Mouse (Mus musculus): ENCODE data around the gene Rspo1. TPM values are rescaled to one million over a fixed set of nuclear protein-coding genes. Genes with fewer than 3 reads are reported as not detected.

Rspo1 gene
- total and polyA plus RNA-seq, 3 experiments: 0.25 to 0.50 (median 0.31) TPM

DNA sequence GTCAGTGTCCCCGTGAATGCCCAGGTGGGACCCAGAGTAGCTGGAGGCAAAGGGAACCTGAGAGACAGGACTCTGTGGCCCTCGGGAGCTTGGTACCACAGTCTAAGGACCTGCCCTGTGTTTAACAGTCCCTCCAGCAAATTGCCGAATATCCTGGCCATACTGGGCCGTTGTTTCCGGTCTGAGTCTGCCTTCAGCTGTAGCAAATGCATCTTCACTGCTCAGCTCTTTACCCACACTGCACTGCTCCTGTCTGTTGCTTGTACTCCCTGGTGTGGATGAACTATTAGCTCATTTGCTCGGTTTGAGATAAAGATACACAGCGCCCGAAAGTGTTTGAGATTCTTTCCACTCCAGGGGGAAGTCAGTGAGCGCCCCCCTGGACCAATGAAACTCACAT, 2.2 kb downstream of the Rspo1 start:
- peaks cover 21% of the 10 kb centered on the region for H3K27me3 ChIP-seq (replicated peaks)
- TF ChIP-seq CHD2 (IDR thresholded peaks at IDR 0.05; ENCODE audit: low read length): no peak
- TF ChIP-seq PAX5 (IDR thresholded peaks at IDR 0.05; ENCODE audit: low read length): no peak
- TF ChIP-seq E2F4 (IDR thresholded peaks at IDR 0.05; ENCODE audit: insufficient replicate concordance, low read depth, low read length): no peak
- no peak for TF ChIP-seq IRF4 (IDR thresholded peaks at IDR 0.05; ENCODE audit: low read depth, low read length)
- no peak for TF ChIP-seq ZNF384 (IDR thresholded peaks at IDR 0.05; ENCODE audit: low read depth, low read length)
- no peak for TF ChIP-seq RCOR1 (conservative IDR thresholded peaks at IDR 0.05; ENCODE audit: low read depth, low read length)
- TF ChIP-seq RAD21 (IDR thresholded peaks at IDR 0.05; ENCODE audit: low read depth, low read length): no peak
- TF ChIP-seq TBP (conservative IDR thresholded peaks at IDR 0.05; ENCODE audit: low read depth, low read length): no peak
- no peak for TF ChIP-seq ZKSCAN1 (IDR thresholded peaks at IDR 0.05; ENCODE audit: borderline replicate concordance, low read depth, low read length)
- no peak for TF ChIP-seq JUND (conservative IDR thresholded peaks at IDR 0.05; ENCODE audit: low read depth, low read length)
- no peak for TF ChIP-seq EP300 (IDR thresholded peaks at IDR 0.05; ENCODE audit: low read length)
- no peak for TF ChIP-seq ZMIZ1 (IDR thresholded peaks at IDR 0.05; ENCODE audit: low read depth, low read length)
- no peaks in the 10 kb centered on the region for H3K36me3 ChIP-seq (replicated peaks in 1 of 2; ENCODE audit: control insufficient read depth in 1 of 2, insufficient read depth in 1 of 2, low read length in 1 of 2)
- peaks cover 34 to 48% of the 10 kb centered on the region in 2 experiments for H3K4me1 ChIP-seq (ENCODE audit: control insufficient read depth in 1 of 2, insufficient read depth in 2 of 2)
- DNase-seq (ENCODE audit: extremely low read depth): no peak
- H3K4me3 ChIP-seq (replicated peaks in 1 of 3; ENCODE audit: low read depth in 2 of 3, low read length in 2 of 3, poor library complexity in 1 of 3): no peak overlapping the region
- peaks cover 2% of the 10 kb centered on the region for H3K9me3 ChIP-seq (replicated peaks; ENCODE audit: low read length)
- dilution Hi-C loops (cut with MboI; ENCODE audit: extremely low pct_ligation_motif_present, extremely low pct_unique_long_range_greater_than_20kb, low sequenced_read_pairs): no loop called here
- no peaks in the 10 kb centered on the region for H3K79me2 ChIP-seq (replicated peaks; ENCODE audit: control insufficient read depth, extremely low read depth, insufficient read depth, poor library complexity, severe bottlenecking)
- no peak overlapping the region for H3K9ac ChIP-seq (ENCODE audit: insufficient read depth, low read depth)
- peak overlapping the region; percentile 24 for H3K4me2 ChIP-seq (ENCODE audit: insufficient read depth, low read depth, poor library complexity, severe bottlenecking)
- no peak overlapping the region for H3K27ac ChIP-seq (ENCODE audit: insufficient read depth, low read depth)
- in situ Hi-C loops (cut with MboI; ENCODE audit: low pct_ligation_motif_present, low pct_unique_long_range_greater_than_20kb, low sequenced_read_pairs): no loop called here

DNA sequence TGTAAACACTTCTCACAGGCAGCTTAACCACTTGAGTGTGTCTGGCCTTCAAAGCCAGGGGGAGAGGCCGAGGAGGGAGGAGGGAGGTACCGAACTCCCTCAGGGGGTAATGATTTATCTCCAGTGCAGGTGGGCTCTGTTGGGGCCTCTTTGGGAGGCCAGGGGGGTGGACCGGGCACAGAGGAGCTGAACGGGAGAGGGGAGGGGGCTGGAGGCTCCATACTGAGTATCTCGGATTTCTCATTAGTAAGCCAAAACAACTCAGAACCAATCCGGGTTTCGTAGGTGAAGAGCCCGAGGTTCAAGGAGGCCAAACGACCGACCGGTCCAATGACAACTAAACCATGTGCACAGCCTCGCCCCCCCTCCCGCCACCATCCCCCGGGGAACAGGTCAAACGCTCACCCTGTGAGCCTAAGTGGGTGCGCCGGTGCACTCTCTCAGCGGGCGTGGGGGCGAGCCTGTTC, 3.6 kb downstream of the Rspo1 start:
- no peak for TF ChIP-seq MYC (IDR thresholded peaks at IDR 0.05; ENCODE audit: low read depth, low read length)
- Histone ChIP-seq H3K79me2 (replicated peaks; ENCODE audit: control insufficient read depth, extremely low read depth, insufficient read depth, poor library complexity, severe bottlenecking) (no peaks in the 10 kb centered on the region), H3K4me2 (ENCODE audit: insufficient read depth, low read depth, poor library complexity, severe bottlenecking) (peak overlapping the region; percentile 4), H3K36me3 (replicated peaks in 1 of 2; ENCODE audit: control insufficient read depth in 1 of 2, insufficient read depth in 1 of 2, low read length in 1 of 2) (no peaks in the 10 kb centered on the region), H3K9me3 (replicated peaks; ENCODE audit: low read length) (peaks cover 2% of the 10 kb centered on the region), H3K4me3 (replicated peaks in 1 of 3; ENCODE audit: low read depth in 2 of 3, low read length in 2 of 3, poor library complexity in 1 of 3) (peak overlapping the region in 2 of 3 experiments; percentile 1 to 22), H3K9ac (ENCODE audit: insufficient read depth, low read depth) (no peak overlapping the region), H3K27me3 (replicated peaks) (peaks cover 9% of the 10 kb centered on the region), H3K4me1 (ENCODE audit: control insufficient read depth in 1 of 2, insufficient read depth in 2 of 2) (peaks cover 34 to 41% of the 10 kb centered on the region in 2 experiments), H3K27ac (ENCODE audit: insufficient read depth, low read depth) (no peak overlapping the region)
- DNase-seq (ENCODE audit: extremely low read depth): no peak
- in situ Hi-C loops (cut with MboI; ENCODE audit: low pct_ligation_motif_present, low pct_unique_long_range_greater_than_20kb, low sequenced_read_pairs): no loop called here
- dilution Hi-C loops (cut with MboI; ENCODE audit: extremely low pct_ligation_motif_present, extremely low pct_unique_long_range_greater_than_20kb, low sequenced_read_pairs): no loop called here

DNA sequence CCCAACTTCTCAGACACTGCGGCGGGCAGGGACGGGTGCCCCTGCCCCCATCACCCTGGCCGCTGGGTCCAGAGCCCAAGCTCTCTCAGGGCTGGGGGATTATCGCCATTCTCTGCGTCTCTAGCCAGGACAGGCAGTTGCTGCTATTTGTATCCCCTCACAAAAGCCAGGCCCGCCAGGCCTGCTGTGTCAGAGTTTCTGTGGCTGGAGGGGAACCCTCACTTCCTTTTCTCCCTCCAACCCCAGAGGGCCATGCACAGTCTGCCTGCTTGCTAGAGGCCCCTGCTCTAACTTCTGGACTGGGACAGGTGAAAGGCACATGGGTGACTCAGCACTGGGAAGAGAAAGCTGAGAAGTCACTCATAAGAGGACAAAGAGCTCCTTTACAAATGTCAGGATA, 4.1 kb downstream of the Rspo1 start:
- dilution Hi-C loops (cut with MboI; ENCODE audit: extremely low pct_ligation_motif_present, extremely low pct_unique_long_range_greater_than_20kb, low sequenced_read_pairs): no loop called here
- in situ Hi-C loops (cut with MboI; ENCODE audit: low pct_ligation_motif_present, low pct_unique_long_range_greater_than_20kb, low sequenced_read_pairs): no loop called here
- Histone ChIP-seq H3K4me3 (replicated peaks in 1 of 3; ENCODE audit: low read depth in 2 of 3, low read length in 2 of 3, poor library complexity in 1 of 3) (peak overlapping the region in 2 of 3 experiments; percentile 1 to 22), H3K9ac (ENCODE audit: insufficient read depth, low read depth) (no peak overlapping the region), H3K79me2 (replicated peaks; ENCODE audit: control insufficient read depth, extremely low read depth, insufficient read depth, poor library complexity, severe bottlenecking) (no peaks in the 10 kb centered on the region), H3K4me1 (ENCODE audit: control insufficient read depth in 1 of 2, insufficient read depth in 2 of 2) (peaks cover 34 to 41% of the 10 kb centered on the region in 2 experiments), H3K27ac (ENCODE audit: insufficient read depth, low read depth) (no peak overlapping the region), H3K27me3 (replicated peaks) (peaks cover 7% of the 10 kb centered on the region), H3K9me3 (replicated peaks; ENCODE audit: low read length) (peaks cover 2% of the 10 kb centered on the region), H3K36me3 (replicated peaks in 1 of 2; ENCODE audit: control insufficient read depth in 1 of 2, insufficient read depth in 1 of 2, low read length in 1 of 2) (no peaks in the 10 kb centered on the region), H3K4me2 (ENCODE audit: insufficient read depth, low read depth, poor library complexity, severe bottlenecking) (peak overlapping the region; percentile 4)
- TF ChIP-seq MAFK (IDR thresholded peaks at IDR 0.05; ENCODE audit: insufficient replicate concordance, low read length): peak; percentile 62; the same call in 1 of the 2 replicates
- no peak for TF ChIP-seq MAZ (IDR thresholded peaks at IDR 0.05; ENCODE audit: low read depth, low read length)
- TF ChIP-seq POLR2A (IDR thresholded peaks at IDR 0.05; ENCODE audit: low read depth, low read length): peak; percentile 34; the same call in 1 of the 2 replicates
- TF ChIP-seq BHLHE40 (IDR thresholded peaks at IDR 0.05; ENCODE audit: low read depth, low read length): peak; percentile 79
- TF ChIP-seq SMC3 (IDR thresholded peaks at IDR 0.05; ENCODE audit: low read depth, low read length): no peak
- DNase-seq (ENCODE audit: extremely low read depth): peak; percentile 57

Measured in CH12.LX (cell line).